Mouse (Mus musculus) MN1 (cell line): ENCODE measurements around the gene Dynll1.

Experiments
- DNase-seq: peaks from one replicate; pipeline ENCODE4 v3.0.0-alpha.2; 2016; ENCODE audit warnings: low spot score

The Dynll1 gene

DNA sequence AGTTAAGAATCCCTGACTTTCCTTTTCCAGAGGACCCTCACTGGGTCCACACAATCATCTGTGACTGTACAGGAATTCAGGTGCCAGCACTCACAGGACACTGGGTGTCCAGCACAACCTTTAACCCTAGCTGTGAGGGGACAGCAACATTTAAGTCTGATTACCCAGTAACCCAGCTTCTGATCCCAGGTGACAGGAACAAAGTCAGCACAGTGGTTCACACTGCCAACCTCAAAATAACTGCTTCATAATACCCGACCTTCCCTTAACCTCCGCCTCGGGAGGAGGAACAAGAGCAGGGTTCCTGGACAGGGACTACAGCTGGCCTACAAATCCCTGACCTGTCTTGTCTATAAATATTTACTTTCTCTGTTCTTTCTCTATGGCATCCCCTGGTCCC is 32.5 kb downstream of the Dynll1 start:
- no peak for DNase-seq

DNA sequence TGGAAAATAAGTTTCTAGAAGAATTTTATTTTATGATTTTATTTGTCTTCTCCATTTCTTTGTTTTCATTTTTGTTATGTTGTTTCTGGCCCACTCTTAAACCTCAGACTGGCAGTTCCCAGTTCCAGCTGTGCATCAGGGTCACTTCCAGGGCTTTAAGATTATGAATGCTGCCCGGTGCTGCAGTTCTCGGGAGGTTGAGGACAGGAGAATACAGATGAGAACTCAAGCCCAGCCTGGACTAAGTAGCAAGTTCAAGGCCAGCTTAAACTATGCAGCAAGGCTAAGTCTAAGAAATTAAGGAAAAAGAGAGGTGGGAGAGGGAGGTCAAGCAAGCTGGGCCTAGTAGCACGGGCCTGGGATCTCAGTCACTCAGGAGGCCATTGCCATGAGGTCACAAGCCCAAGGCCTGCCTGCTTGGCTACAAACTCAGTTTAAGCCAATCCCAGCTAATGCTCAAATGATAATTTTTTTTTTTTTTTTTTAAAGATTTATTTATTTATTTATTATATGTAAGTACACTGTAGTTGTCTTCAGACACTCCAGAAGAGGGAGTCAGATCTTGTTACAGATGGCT is 33.2 kb downstream of the Dynll1 start:
- DNase-seq = no peak

DNA sequence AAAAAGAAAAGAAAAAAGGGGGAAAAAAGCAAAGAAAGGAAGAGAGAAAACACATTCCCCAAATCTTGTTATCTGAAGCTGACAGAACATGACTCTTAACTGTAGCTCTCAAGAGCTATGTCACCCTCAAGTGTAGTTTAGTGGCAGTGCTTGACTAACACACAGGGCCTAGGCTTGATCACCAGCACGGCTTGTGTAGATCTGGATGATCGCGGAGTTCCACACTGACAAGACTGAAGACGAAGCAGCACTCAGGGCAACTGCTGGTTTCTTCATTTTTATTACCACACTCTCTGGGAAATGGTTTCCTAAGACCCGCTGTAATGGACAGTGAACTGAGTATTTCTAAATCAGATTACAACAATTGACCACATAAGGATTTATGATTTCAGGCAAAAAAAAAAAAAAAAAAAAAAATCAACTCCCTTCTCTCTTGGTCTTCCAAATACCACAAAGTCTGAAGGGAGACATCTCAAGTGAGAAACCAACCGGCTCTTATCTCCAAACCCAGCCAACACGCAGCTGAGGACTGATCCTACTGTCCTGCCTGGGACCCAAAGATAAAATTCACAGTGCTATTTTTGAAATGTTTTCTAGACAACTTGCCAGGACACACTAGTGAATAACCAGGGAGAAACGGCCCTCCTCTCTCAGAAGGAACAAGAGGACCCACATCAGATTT is 33.9 kb downstream of the Dynll1 start:
- DNase-seq = no peak

DNA sequence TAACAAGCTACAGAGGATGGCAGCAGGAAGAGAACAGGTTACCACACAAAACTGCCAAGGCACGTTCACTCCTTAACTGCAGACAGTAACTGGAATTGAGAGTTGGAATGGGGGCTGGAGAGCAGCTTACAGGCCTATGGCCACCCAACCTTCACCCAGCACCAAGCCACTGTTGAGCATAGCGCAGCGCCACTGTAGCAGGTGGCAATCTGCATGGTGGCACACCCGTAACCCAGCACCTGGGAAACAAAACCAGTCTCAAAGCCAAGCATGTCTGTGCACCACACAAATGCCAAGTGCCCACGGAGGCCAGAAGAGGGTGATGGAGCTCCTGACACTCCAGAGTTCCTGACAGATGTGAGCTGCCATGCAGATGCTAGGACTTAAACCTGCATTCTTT is 34.5 kb downstream of the Dynll1 start:
- no peak for DNase-seq

DNA sequence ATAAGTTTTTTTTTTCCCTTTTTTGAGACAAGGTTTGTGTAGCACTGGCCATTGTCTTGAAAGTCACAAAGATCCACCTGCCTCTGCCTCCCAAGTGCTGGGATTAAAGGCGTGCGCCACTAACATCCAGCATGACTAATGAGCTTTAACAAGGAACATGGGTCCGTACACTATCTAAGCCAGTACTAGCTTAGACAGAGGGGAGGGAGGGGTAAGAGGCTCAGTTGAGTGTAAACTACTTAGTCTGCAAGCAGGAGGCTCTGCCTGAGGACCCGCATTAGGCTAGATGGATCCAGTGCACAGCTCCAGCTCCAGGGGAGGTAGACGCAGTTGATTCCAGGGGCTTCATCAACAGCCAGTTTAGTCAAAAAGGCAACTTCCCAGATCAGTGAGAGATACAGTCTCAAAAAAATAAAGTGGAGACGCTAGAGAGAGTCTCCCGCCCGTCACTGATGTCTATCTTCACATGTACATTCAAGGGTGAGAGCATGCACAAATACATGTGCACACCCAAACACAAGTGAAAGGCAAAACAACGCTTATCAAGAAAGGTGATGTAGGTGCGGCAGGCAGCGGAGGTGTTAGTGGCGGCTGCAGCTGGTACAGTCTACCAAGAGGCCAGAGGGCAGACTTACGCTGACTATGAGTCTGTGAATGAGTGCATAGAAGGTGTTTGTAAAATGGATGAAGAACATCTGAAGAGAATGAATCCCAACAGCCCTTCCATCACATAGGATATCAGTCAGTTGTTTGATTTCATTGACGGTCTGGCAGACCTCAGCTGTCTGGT is 38.1 kb downstream of the Dynll1 start:
- no peak for DNase-seq

DNA sequence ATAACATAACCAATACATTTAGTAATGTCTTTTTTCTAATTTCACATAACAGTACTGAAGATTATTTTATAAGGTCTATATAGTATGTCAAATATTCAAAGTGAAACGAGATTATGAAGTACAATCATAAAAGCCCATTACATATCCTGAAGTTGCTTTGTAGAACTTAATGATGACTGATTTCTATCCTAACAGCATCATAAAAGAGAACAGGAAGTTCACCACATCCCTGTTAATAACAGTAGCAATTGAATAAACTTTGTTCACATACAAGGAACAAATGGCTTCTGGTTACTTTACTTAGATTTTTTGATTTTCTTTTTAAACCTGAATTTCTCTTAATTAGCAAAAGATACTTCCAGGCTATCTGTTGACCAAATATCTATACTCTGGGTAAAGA is 38.9 kb downstream of the Dynll1 start:
- no peak for DNase-seq

DNA sequence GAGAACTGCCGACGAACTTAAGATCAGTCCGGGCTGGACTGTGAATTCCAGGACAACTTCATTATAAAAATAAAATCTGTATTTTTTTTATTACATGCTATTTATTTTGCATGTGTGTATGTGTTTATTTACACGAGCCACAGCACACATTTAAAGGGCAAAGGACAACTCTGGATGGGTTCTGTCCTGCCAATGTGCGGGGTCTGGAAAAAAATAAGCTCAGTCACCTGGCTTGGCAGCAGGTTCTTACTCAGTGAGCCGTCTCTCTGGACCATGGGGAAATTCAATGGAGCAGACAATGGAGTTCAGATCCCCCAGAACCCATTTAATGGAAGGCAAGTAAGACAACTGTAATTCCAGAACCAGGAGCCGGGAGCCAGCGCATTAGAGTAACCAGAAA is 39.7 kb downstream of the Dynll1 start:
- no peak for DNase-seq

DNA sequence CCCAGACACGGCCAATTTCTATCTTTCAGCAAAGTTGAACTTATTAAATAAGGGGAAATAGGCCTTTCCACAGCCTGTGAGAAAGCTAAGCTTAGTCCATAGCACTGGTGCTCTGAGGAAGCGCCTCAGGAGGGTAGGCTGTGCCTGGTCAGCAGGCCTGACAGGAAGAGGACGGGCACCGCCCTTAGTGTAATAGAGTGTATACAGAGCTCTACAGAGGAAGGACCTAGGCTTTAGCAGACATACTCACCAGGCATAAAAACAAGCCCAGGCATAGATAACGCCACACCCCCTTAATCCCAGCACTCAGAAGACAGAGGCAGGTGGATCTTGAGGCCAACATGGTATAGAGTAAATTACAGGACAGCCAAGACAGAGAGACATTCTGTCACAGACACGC is 40.4 kb downstream of the Dynll1 start:
- DNase-seq = no peak

DNA sequence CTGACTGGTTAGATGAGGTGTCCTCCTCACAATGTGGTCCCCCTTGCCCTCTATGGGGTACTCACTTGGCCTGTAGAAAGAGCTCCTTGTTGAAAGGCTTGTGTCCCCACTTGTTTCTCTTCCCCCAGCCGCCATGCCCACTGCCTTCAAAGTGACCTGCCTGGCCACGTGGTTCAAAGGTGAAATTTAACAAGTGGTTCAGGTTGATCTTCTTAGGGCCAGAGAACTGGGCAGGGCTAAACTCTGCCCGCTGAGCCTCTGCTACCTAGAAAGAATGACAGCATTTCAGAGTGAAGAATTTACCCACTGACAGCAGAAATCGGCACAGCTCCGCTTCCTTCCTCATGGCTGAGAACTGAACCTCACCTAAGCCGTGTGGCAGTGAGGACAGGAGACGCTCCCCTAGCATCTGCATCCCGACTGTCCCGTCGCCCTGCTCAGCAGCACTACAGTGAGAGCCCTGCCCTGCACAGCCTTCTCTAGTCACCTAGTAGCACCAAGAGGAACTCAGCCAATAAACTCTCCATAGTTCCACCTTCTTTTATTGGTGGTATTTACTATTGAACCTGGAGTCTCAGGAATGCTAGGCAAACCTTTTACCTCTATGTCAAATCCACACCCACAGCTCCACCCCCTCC is 43.8 kb downstream of the Dynll1 start:
- DNase-seq = no peak

DNA sequence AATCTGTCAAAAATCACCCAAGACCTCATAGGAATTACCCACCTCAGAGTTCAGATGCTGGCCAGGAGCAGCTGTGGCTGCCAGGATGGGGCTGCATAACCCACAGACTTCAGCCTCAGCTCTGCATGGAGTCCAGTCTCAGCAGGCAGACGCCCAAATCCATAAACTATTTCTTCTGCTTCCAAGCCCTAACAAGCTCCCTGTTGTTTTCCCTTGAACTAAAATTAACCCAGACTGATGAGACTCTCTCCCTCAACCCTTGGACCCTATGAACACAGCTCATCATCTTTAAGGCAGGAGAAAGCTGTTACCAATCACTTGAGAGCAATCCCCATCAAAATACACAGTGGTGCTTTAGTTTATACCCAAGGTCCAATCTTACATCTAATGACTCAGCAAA is 45.3 kb downstream of the Dynll1 start:
- no peak for DNase-seq
